Mouse (Mus musculus): ENCODE data around the gene Spz1.
A peak's percentile ranks its signal among the peaks of the same experiment; 100 is the strongest.

Gene Spz1

GRCm38 (mm10) chr13:92580220-92581043, 4.5 kb upstream of the Spz1 start:
- peak; percentile 58 for DNase-seq (ENCODE audit: low read depth, low spot score)

GRCm38 (mm10) chr13:92578210-92578609, 2.2 kb upstream of the Spz1 start:
- DNase-seq (ENCODE audit: low read depth, low spot score) = no peak

- DNase-seq (ENCODE audit: low read depth, low spot score) = peak; percentile 40
These were observed 716 bp upstream of the Spz1 start for GRCm38 (mm10) chr13:92576688-92577087.

GRCm38 (mm10) chr13:92559429-92559828, 16.5 kb downstream of the Spz1 start:
- no peak for DNase-seq (ENCODE audit: low read depth, low spot score)

GRCm38 (mm10) chr13:92557229-92557628, 18.7 kb downstream of the Spz1 start:
- DNase-seq (ENCODE audit: low read depth, low spot score) = no peak

- DNase-seq (ENCODE audit: low read depth, low spot score) = no peak
These were observed 19.4 kb downstream of the Spz1 start for GRCm38 (mm10) chr13:92556458-92557126.

- DNase-seq (ENCODE audit: low read depth, low spot score) = no peak
These were observed 28.9 kb downstream of the Spz1 start for GRCm38 (mm10) chr13:92547093-92547492.

- DNase-seq (ENCODE audit: low read depth, low spot score) = no peak
These were observed 35.0 kb downstream of the Spz1 start for GRCm38 (mm10) chr13:92540997-92541396.

GRCm38 (mm10) chr13:92539126-92539525, 36.8 kb downstream of the Spz1 start:
- no peak for DNase-seq (ENCODE audit: low read depth, low spot score)

- no peak for DNase-seq (ENCODE audit: low read depth, low spot score)
These were observed 42.2 kb downstream of the Spz1 start for GRCm38 (mm10) chr13:92533801-92534200.

GRCm38 (mm10) chr13:92532216-92532615, 43.8 kb downstream of the Spz1 start:
- no peak for DNase-seq (ENCODE audit: low read depth, low spot score)

GRCm38 (mm10) chr13:92531237-92531636, 44.7 kb downstream of the Spz1 start:
- DNase-seq (ENCODE audit: low read depth, low spot score) = no peak

GRCm38 (mm10) chr13:92530721-92531211, 45.2 kb downstream of the Spz1 start, which contains the start of gene Zfyve16:
Gene Zfyve16 (minus strand): TSS chr13:92530868.
- DNase-seq (ENCODE audit: low read depth, low spot score) = peak; percentile 91

- no peak for DNase-seq (ENCODE audit: low read depth, low spot score)
These were observed 45.9 kb downstream of the Spz1 start for GRCm38 (mm10) chr13:92529828-92530720.
